Mouse (Mus musculus): ENCODE results near the gene Strip2. TPM values are rescaled to one million over a fixed set of nuclear protein-coding genes. Genes with fewer than 3 reads are reported as not detected.

Strip2 gene
- 0.13 and 0.35 TPM in 2 replicates for total RNA-seq (2017)

DNA sequence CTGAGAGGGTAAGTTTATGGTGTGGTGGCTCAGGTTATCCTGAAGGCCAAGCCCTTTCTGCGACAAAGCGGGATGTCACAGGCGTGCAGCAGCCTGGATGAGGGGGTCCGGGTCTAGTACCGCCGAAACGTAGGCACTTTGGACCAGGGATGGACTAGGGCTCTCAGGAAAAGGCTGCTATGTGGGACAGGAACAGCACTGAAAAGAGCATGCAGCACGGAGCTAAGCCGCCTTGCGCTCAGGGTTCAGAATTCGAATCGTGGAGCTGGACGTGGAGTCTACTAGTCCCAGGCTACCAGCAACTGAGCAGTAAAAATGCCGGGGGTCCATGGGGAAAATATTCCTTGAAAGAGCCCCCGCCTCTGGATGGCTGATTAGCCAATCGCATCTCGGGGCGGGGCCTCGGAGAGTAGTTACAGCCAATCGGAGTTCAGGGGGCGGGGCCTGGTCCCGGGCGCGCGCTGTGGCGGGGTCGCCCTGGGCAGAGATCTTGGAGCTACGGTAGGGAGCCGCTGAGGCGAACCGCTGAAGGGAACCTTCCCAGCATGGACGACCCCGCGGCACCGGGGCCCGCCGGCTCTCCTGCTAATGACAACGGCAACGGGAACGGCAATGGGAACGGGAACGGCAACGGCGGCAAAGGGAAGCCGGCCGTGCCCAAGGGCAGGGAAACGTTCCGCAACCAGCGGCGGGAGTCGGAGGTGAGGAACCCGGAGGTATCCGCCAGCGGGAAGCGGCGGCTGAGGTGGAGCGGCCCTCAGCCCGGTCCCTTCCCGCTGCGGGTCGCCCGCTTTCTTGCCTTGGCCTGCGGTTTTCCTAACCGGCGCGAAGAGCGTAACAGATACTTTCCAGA is at the start of gene Strip2:
TSS of gene Strip2 (plus strand) at position 483 of the 853 bp plus-strand sequence.
- peak; percentile 90 to 95 for ATAC-seq (replicated peaks in 1 of 2; ENCODE audit: insufficient read depth in 1 of 2, low FRiP score in 2 of 2, low TSS enrichment in 1 of 2, low read depth in 1 of 2, poor library complexity in 2 of 2, severe bottlenecking in 2 of 2)

DNA sequence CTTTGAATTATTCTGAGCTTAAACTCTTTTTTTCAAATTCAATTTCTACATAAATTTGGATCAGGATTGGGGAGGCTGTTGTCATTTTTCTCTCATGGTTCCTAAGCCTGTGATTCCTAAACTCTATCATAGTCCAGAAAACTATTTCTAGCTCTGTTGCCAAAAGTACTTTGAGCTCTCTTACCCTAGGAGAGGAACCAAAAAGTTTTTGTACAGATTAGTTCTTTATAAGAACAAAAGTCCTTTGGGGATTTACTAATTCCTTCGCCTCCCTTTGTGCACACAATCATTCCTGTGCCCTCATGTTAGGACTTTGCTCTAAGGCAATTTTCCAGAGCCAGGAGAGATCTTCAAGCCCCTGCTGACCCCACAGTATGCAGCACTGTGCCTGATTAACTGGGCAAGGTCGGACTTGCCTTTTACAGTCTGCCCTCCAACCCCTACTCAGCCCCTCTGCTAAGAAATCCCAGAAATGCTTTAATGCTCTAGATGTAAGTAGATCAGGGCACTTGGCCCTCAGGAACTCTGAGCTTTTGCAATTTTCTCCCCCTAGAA is 48.4 kb upstream of the Strip2 start:
- no peak for ATAC-seq (replicated peaks in 1 of 2; ENCODE audit: insufficient read depth in 1 of 2, low FRiP score in 2 of 2, low TSS enrichment in 1 of 2, low read depth in 1 of 2, poor library complexity in 2 of 2, severe bottlenecking in 2 of 2)

DNA sequence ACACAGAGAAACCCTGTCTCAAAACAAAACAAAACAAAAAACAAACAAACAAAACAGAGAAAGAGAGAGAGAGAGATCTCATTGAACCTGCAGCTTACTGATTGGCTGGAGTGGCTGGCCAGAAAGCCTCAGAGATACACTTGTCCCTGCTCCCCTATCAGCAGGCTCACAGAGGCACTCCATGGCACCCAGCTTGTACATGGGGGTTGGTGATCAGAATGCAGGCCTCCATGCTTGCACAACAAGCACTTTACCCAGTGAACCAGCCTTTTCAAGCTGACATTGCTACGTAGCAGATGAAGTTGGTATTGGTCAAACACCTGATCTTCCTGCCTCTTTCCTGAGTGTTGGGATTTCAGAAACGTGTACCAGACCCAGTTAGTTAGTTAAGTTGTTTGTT is 43.2 kb upstream of the Strip2 start:
- no peak for ATAC-seq (replicated peaks in 1 of 2; ENCODE audit: insufficient read depth in 1 of 2, low FRiP score in 2 of 2, low TSS enrichment in 1 of 2, low read depth in 1 of 2, poor library complexity in 2 of 2, severe bottlenecking in 2 of 2)

DNA sequence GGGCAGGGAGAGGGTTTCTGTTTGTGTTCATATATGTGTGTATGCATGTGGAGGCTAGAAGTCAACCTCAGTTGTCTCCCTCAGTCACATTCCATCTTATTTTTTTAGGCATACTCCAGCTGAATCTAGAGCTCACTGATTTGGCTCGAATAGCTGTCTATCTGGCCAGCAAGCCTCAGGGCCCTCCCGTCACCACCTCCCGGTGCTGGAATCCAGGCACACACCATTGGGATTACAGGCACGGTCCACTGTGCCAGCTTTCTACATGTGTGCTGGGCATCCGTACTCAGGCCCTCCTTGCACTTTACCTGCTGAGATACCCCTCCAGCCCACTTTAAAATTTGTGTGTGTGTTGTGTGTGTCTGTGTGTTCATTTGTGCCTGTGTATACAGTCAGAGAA is 41.2 kb upstream of the Strip2 start:
- no peak for ATAC-seq (replicated peaks in 1 of 2; ENCODE audit: insufficient read depth in 1 of 2, low FRiP score in 2 of 2, low TSS enrichment in 1 of 2, low read depth in 1 of 2, poor library complexity in 2 of 2, severe bottlenecking in 2 of 2)

DNA sequence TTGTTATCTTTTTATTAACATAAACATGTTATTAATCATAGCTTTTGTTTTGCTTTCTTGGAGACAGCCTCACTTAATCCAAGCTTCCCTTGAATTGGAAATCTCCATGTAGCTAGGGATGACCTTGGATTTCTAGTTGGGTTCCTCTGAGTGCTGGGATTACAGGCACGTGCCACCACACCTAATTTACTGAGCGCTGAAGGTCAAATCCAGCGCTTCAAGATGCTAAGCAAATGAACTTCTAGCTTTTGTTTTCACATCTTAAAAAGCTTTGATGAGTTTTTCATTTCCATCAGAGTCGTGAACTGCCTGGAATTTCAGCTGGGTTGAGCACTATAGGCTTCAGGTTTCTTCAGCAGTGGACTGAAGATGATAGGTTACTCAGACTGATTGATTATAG is 40.0 kb upstream of the Strip2 start:
- ATAC-seq (replicated peaks in 1 of 2; ENCODE audit: insufficient read depth in 1 of 2, low FRiP score in 2 of 2, low TSS enrichment in 1 of 2, low read depth in 1 of 2, poor library complexity in 2 of 2, severe bottlenecking in 2 of 2), result no peak

DNA sequence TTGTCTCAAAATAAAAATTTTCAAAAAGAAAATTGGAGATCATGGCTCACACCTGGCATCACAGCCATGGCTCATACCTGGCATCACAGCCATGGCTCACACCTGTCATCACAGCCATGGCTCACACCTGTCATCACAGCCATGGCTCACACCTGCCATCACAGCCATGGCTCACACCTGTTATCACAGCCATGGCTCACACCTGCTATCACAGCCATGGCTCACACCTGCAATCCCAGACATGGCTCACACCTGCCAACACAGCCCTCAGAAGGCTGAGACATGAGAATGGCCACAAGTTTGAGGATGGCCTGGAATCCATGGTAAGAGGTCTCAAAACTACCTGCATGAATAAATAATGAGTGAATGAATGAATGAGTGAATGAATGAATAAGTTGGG is 37.2 kb upstream of the Strip2 start:
- ATAC-seq (replicated peaks in 1 of 2; ENCODE audit: insufficient read depth in 1 of 2, low FRiP score in 2 of 2, low TSS enrichment in 1 of 2, low read depth in 1 of 2, poor library complexity in 2 of 2, severe bottlenecking in 2 of 2), result no peak

DNA sequence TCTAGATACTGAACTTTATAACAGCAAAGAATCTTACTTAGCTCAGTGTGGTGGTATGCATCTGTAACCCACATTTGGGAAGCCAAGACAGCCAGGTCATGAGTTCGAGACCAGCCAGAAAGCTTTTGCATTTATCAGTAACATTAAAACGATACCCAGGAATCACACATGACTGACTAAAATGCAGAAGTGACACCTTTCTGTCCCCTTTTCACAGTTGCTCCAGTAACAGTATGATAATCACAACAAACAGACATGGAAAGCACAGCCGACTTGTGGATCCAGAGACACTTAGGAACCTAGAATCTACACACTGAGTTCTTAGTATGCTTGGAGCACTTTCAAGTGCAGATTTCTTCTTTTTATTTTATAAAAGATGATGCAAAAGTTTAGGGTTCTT is 36.0 kb upstream of the Strip2 start:
- no peak for ATAC-seq (replicated peaks in 1 of 2; ENCODE audit: insufficient read depth in 1 of 2, low FRiP score in 2 of 2, low TSS enrichment in 1 of 2, low read depth in 1 of 2, poor library complexity in 2 of 2, severe bottlenecking in 2 of 2)

DNA sequence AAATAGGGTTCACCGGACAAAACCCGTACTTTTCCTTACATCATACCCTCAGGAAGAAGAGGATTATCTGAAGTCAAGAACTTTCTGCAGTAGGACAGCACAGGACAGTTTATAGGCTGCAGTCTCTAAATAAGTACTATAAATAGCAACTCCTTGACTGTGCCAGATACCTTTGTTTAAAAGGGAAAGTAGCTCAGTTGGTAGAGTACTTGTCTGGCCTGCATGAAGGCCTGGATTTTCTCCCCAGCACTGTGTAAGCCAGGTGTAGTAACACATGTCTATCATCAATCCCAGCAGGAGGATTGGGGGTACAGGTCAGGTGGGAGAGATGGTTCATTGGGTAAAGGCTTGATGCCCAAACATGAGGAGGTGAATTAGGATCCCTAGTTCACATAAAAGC is 34.9 kb upstream of the Strip2 start:
- ATAC-seq (replicated peaks in 1 of 2; ENCODE audit: insufficient read depth in 1 of 2, low FRiP score in 2 of 2, low TSS enrichment in 1 of 2, low read depth in 1 of 2, poor library complexity in 2 of 2, severe bottlenecking in 2 of 2), result no peak

DNA sequence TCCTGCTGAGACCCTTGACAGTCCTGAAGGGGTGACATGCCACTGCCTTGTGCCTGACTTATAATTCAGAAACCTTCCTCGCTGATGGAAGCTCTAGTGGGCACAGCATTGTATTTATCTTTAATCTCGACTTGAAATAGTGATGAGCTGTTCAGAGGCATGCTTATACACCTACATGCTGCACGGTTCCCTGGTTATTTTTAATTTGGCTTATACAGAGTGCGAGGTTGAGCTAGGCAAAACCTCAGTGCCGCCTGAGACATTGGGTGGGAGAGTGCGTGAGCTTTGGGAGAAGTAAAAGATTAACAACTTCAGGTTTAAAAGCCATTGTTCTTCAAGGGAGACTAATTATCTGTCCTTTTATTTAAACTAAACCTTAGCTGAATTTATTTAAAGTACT is 33.9 kb upstream of the Strip2 start:
- ATAC-seq (replicated peaks in 1 of 2; ENCODE audit: insufficient read depth in 1 of 2, low FRiP score in 2 of 2, low TSS enrichment in 1 of 2, low read depth in 1 of 2, poor library complexity in 2 of 2, severe bottlenecking in 2 of 2), result no peak

DNA sequence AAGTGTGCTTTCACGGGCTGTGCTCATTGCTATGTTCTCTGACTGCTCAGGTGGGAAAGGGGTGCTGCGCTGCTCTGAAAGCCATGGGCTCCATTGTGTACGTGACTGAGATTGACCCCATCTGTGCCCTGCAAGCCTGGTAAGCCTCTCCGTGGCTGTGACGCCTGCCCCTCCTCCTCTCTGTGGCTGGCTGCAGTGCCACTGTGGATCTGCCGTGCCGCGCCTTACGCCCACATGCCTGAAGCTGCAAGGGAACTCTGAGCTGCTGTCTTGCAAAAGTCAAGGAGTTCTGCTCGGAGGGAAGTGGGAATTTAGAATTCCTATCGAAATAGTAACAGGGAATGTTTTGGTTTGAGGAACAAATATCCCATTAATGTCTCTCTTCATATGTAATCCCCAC is 25.7 kb upstream of the Strip2 start:
- no peak for ATAC-seq (replicated peaks in 1 of 2; ENCODE audit: insufficient read depth in 1 of 2, low FRiP score in 2 of 2, low TSS enrichment in 1 of 2, low read depth in 1 of 2, poor library complexity in 2 of 2, severe bottlenecking in 2 of 2)

DNA sequence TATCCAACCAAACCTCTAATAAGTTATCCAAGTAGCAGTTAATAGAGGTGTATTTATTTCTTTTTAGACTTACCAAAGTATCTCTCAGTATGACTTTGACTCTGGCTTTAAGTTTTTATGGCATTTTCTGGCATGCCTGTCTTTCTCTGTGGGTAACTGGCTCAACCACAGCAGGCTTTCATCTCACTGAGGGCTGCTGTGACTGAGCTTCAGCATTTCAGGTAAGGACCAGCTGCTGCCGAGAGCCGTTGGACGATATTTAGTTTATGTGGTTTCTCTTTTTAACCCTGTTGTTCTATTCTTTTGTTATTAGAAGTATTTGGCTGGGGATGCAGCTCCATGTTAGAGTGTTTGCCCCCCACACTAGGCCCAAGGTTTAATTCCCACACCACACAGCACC is 19.8 kb upstream of the Strip2 start:
- no peak for ATAC-seq (replicated peaks in 1 of 2; ENCODE audit: insufficient read depth in 1 of 2, low FRiP score in 2 of 2, low TSS enrichment in 1 of 2, low read depth in 1 of 2, poor library complexity in 2 of 2, severe bottlenecking in 2 of 2)

DNA sequence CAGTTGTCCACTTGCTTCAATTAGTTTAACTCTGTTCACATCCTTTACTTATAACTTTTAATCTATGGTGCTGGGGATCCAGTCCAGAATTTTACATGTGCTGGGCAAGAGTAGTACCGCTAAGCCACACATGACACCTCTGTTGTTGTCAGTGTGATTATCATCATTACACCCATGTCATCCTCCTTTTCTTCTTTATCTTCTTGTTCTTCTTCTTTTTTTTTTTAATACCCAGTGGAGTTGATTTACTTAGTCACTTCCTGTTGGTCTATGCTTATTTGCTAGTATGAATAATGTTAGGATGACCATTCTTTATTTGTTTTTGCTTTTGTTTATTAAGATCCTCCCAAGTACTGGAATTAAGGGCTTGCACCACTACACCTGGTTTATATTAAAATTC is 15.4 kb upstream of the Strip2 start:
- no peak for ATAC-seq (replicated peaks in 1 of 2; ENCODE audit: insufficient read depth in 1 of 2, low FRiP score in 2 of 2, low TSS enrichment in 1 of 2, low read depth in 1 of 2, poor library complexity in 2 of 2, severe bottlenecking in 2 of 2)

DNA sequence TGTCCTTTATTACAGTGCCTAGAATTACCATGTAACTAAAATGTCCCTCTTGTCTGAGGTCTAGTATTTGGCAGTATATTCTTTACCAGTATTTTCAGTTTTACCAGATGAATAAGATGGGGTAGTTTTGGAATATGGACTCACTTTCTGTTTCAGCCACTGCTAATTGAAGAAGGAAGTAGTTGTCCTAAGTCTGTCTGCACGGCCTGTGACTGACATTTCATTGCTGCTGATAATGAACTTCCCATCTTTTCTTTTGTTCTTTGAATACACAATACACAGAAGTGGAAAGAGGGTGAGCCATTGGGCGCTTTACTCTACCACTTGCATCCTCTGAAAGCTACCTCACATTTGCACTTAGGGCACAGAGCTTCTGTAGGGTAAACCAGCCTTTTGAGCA is 14.6 kb upstream of the Strip2 start:
- ATAC-seq (replicated peaks in 1 of 2; ENCODE audit: insufficient read depth in 1 of 2, low FRiP score in 2 of 2, low TSS enrichment in 1 of 2, low read depth in 1 of 2, poor library complexity in 2 of 2, severe bottlenecking in 2 of 2), result no peak

DNA sequence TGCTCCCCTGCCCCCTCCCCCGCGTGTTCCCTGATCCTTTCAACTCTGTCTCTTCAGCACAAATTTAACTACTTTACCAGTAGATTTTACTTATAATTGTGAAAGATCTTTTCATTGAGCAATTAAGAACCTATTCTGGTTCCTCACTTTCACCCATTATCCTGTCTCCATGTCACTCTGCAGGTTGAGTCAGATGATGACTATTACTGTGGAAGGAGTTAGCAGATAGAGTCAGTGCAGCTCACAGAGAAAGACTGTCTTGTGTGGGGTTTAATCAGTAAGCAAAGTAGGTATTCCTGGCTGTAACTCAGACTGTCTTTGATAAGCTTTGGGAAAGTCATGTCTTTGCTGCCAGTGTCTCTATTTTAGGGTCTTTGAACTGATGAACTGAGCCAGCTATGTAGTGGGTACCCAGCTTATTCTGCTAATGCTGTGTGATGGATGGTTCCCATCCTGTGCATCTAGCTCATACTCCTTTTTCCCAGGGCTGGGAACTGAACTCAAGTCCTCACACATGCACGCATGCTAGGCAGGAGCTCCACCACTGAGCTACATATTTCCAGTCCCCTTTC is 13.4 kb upstream of the Strip2 start:
- no peak for ATAC-seq (replicated peaks in 1 of 2; ENCODE audit: insufficient read depth in 1 of 2, low FRiP score in 2 of 2, low TSS enrichment in 1 of 2, low read depth in 1 of 2, poor library complexity in 2 of 2, severe bottlenecking in 2 of 2)

DNA sequence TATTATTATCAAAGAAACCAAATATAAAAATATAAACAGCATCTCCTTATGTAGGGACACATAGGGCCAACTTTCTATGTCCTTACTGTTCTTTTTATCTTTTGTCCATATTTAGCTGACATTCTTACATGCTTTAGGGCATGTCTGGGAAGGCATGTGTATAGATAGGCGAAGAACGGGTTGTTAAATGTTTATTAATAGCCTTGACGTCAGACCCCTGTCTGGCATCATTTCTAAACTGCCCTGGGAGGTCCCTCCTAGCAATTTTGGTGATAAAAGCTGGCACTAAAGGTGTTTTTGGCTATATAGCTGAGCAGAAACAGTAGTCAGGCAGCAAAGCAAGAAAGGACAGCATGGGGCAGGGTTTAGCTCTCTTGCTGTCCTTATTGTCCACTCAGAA is 12.5 kb upstream of the Strip2 start:
- ATAC-seq (replicated peaks in 1 of 2; ENCODE audit: insufficient read depth in 1 of 2, low FRiP score in 2 of 2, low TSS enrichment in 1 of 2, low read depth in 1 of 2, poor library complexity in 2 of 2, severe bottlenecking in 2 of 2), result no peak

DNA sequence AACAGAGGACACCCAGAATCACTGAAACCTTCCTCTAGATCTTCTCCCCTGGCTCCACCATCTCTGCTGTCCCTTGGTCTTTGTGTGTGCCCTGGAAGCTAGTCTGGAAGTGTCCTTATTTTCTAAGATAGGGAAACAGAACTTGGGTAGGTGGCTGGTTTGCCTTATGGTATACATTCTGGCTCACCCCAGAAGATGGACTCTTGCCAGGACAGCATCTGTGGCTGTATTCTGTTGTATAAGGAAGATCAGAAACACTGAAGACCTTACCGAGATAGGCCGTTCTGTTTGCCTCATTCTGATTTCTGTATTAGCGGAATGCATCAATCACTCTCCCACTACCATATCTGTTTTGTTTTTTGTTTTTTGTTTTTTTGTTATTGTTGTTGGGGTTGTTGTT is 6.2 kb upstream of the Strip2 start:
- no peak for ATAC-seq (replicated peaks in 1 of 2; ENCODE audit: insufficient read depth in 1 of 2, low FRiP score in 2 of 2, low TSS enrichment in 1 of 2, low read depth in 1 of 2, poor library complexity in 2 of 2, severe bottlenecking in 2 of 2)

DNA sequence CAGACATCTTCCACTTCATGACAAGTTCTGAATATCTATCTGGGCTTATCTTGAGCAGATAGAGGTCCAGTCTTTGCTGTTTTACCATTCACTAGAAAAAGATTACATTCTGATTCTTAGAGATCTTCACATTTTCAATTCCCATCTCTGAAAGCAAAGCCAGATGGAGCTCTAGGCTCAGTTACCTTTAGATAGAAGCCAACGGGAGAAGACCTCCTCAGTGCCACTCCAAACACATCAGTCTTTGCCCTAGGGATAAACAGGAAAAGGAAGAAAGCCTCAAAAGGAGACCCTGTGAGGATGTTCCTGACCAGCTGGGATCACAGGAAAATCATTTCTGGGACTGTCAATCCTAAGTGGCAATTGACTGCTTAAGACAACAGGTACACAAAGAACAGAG is 3.1 kb upstream of the Strip2 start:
- no peak for ATAC-seq (replicated peaks in 1 of 2; ENCODE audit: insufficient read depth in 1 of 2, low FRiP score in 2 of 2, low TSS enrichment in 1 of 2, low read depth in 1 of 2, poor library complexity in 2 of 2, severe bottlenecking in 2 of 2)

DNA sequence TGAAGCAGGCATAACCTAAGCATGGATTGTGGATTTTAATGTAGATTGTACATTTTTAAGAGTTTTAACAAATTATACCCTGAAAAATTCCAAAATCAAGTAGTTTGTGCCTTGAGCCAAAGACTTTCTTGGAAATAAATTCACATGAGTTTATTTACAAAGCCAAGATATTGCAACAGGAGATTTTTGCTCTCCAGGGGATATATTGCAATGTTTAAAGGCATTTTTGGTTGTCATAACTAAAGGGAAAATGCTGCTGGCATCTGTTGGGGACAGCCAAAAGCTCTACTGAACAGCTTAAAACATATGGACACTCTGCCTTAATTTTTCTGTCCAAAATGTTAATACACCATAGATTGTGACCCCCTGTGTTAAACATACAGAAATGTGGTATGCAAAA is 2.7 kb upstream of the Strip2 start:
- no peak for ATAC-seq (replicated peaks in 1 of 2; ENCODE audit: insufficient read depth in 1 of 2, low FRiP score in 2 of 2, low TSS enrichment in 1 of 2, low read depth in 1 of 2, poor library complexity in 2 of 2, severe bottlenecking in 2 of 2)

DNA sequence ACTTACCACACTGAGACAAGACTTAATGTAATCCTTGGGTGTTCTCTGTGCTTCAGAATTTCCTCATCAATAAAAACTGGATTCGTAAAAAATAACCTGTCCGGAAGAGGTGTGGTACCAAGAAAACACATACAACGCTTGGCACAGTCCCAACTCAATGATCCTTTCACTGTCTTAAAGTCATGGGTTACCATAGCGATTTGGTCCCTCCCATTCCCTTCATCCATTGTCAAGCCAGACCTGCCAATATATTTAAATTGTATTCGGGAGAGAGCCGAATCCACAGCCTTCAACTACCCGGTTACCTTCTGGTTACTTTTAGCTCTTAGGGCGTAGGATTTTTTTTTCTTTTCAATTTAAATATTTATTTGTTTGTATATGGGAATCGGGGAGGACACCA is 976 bp upstream of the Strip2 start:
- ATAC-seq (replicated peaks in 1 of 2; ENCODE audit: insufficient read depth in 1 of 2, low FRiP score in 2 of 2, low TSS enrichment in 1 of 2, low read depth in 1 of 2, poor library complexity in 2 of 2, severe bottlenecking in 2 of 2), result no peak
